Mouse (Mus musculus): ENCODE data around the gene Wnk4. TPM values are rescaled to one million over a fixed set of nuclear protein-coding genes. Genes with fewer than 3 reads are reported as not detected.

Wnk4 gene
- polyA plus RNA-seq, 1 experiment from 2014 or later: 2.2 TPM

GRCm38 (mm10) chr11:101265906-101266305 is 5.5 kb downstream of the Wnk4 start:
- Histone ChIP-seq H3K4me3 (ENCODE audit: low read depth, low read length) (no peak overlapping the region), H3K27ac (ENCODE audit: low read depth) (no peak overlapping the region), H3K4me1 (ENCODE audit: insufficient read depth) (peaks cover 25% of the 10 kb centered on the region), H3K9ac (replicated peaks) (no peak overlapping the region), H3K4me2 (ENCODE audit: low read depth, low read length) (no peak overlapping the region), H3K27me3 (ENCODE audit: insufficient read depth, low read length) (peaks cover 42% of the 10 kb centered on the region), H3K9me3 (ENCODE audit: low read length) (no peaks in the 10 kb centered on the region), H3K36me3 (replicated peaks; ENCODE audit: insufficient read depth, low read length) (no peaks in the 10 kb centered on the region)
- ATAC-seq (no peak), DNase-seq (no peak)
- WGBS (ENCODE audit: insufficient replicate concordance): 49% methylated on average over 6 of the region's 6 CpGs
- TF ChIP-seq CTCF (IDR thresholded peaks at IDR 0.05; ENCODE audit: low read depth) (no peak), EP300 (IDR thresholded peaks at IDR 0.05; ENCODE audit: low read depth) (no peak)

DNA sequence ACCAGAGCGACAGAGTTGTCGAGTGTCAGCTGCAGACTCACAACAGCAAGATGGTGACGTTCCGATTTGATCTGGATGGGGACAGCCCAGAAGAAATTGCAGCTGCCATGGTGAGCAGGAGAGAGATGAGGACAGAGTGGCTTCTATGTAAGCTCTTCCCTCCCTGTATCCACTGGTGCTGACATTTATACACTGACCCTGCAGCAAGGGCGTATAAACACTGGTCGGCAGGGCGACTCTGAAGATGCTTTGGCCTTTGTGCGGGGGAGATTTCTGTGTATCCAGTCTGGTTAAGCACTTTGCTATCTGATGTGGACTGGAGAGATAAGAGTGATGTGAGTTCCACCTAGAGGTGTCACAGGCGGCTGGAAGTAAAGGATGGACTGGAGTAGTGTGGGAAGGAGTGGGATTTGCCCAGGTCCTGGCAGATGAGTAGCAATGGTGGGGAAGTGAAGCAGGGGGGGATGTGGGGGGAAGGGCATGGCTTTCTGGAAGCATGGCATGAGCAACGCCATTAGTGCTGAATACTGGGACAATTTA is 9.3 kb downstream of the Wnk4 start:
- no peak overlapping the region for H3K4me2 ChIP-seq (ENCODE audit: low read depth, low read length)
- H3K4me1 ChIP-seq (ENCODE audit: insufficient read depth): peaks cover 8% of the 10 kb centered on the region; the same call in 1 of the 2 replicates
- 22% methylated on average over 10 of the region's 10 CpGs for WGBS (ENCODE audit: insufficient replicate concordance)
- no peak for DNase-seq
- H3K36me3 ChIP-seq (replicated peaks; ENCODE audit: insufficient read depth, low read length): no peaks in the 10 kb centered on the region
- no peaks in the 10 kb centered on the region for H3K9me3 ChIP-seq (ENCODE audit: low read length)
- no peak overlapping the region for H3K9ac ChIP-seq (replicated peaks)
- H3K4me3 ChIP-seq (ENCODE audit: low read depth, low read length): no peak overlapping the region
- peaks cover 16% of the 10 kb centered on the region for H3K27me3 ChIP-seq (ENCODE audit: insufficient read depth, low read length)
- TF ChIP-seq CTCF (IDR thresholded peaks at IDR 0.05; ENCODE audit: low read depth) (no peak), EP300 (IDR thresholded peaks at IDR 0.05; ENCODE audit: low read depth) (no peak)
- H3K27ac ChIP-seq (ENCODE audit: low read depth): no peak overlapping the region
- ATAC-seq: peak; percentile 54

GRCm38 (mm10) chr11:101272446-101272845 is 12.1 kb downstream of the Wnk4 start:
- Histone ChIP-seq H3K27ac (ENCODE audit: low read depth) (no peak overlapping the region), H3K27me3 (ENCODE audit: insufficient read depth, low read length) (no peaks in the 10 kb centered on the region), H3K4me1 (ENCODE audit: insufficient read depth) (peaks cover 13% of the 10 kb centered on the region), H3K4me3 (ENCODE audit: low read depth, low read length) (no peak overlapping the region), H3K9ac (replicated peaks) (no peak overlapping the region), H3K36me3 (replicated peaks; ENCODE audit: insufficient read depth, low read length) (no peaks in the 10 kb centered on the region; the same call in 1 of the 2 replicates), H3K4me2 (ENCODE audit: low read depth, low read length) (no peak overlapping the region), H3K9me3 (ENCODE audit: low read length) (no peaks in the 10 kb centered on the region)
- 84% methylated on average over 3 of the region's 3 CpGs for WGBS (ENCODE audit: insufficient replicate concordance)
- DNase-seq: no peak
- ATAC-seq: no peak
- TF ChIP-seq EP300 (IDR thresholded peaks at IDR 0.05; ENCODE audit: low read depth) (no peak), CTCF (IDR thresholded peaks at IDR 0.05; ENCODE audit: low read depth) (no peak)

DNA sequence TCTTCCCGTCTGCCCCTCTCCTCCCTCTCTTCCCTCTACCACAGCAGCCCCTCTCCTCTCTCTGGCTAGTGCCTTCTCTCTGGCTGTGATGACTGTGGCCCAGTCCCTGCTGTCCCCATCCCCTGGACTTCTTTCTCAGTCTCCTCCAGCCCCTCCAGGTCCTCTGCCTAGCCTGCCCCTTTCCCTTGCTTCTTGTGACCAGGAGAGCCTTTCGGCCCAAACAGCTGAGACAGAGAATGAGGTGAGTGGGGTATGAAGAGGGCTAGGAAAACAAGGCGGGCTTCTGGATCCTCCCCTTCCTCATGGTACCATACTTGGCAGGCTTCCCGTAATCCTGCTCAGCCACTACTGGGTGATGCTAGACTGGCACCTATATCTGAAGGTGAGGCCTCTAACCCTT is 14.9 kb downstream of the Wnk4 start:
- no peak overlapping the region for H3K4me3 ChIP-seq (ENCODE audit: low read depth, low read length)
- H3K9ac ChIP-seq (replicated peaks): no peak overlapping the region
- no peaks in the 10 kb centered on the region for H3K9me3 ChIP-seq (ENCODE audit: low read length)
- ATAC-seq (no peak), DNase-seq (no peak)
- no peak overlapping the region for H3K4me2 ChIP-seq (ENCODE audit: low read depth, low read length)
- WGBS (ENCODE audit: insufficient replicate concordance): 71% methylated on average over 4 of the region's 4 CpGs
- peaks cover 23% of the 10 kb centered on the region for H3K4me1 ChIP-seq (ENCODE audit: insufficient read depth)
- no peaks in the 10 kb centered on the region; the same call in 1 of the 2 replicates for H3K36me3 ChIP-seq (replicated peaks; ENCODE audit: insufficient read depth, low read length)
- no peak for TF ChIP-seq CTCF (IDR thresholded peaks at IDR 0.05; ENCODE audit: low read depth)
- TF ChIP-seq EP300 (IDR thresholded peaks at IDR 0.05; ENCODE audit: low read depth): no peak
- no peak overlapping the region for H3K27ac ChIP-seq (ENCODE audit: low read depth)
- H3K27me3 ChIP-seq (ENCODE audit: insufficient read depth, low read length): no peaks in the 10 kb centered on the region

DNA sequence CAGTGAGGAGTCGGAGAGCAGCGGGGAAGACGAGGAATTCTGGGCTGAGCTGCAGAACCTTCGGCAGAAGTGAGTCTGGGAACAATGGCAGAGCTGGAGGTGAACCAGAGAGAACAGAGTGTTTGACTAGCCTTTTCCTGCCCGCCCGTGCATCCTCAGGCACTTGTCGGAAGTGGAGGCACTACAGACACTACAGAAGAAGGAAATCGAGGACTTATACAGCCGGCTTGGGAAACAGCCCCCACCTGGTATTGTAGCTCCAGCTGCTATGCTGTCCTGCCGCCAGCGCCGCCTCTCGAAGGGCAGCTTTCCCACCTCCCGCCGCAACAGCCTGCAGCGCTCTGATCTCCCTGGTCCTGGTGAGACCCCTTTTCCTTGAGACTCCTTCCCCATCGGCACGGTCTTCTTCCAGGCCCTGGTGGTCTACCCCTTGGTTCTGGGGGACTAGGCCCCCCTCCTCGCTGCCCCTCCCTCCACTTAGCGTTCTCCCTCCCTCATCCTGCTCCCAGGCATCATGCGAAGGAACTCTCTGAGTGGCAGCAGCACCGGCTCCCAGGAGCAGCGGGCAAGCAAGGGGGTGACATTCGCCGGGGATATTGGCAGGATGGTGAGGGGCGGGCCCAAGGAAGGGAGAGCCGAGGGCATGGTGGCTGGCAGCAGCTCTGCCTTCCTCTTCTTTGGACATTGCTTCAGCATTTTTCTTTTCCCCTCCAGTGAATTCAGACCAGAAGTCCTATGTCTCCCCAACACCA is 16.1 kb downstream of the Wnk4 start:
- no peak overlapping the region for H3K27ac ChIP-seq (ENCODE audit: low read depth)
- DNase-seq (no peak), ATAC-seq (no peak)
- H3K4me3 ChIP-seq (ENCODE audit: low read depth, low read length): no peak overlapping the region
- 60% methylated on average over 26 of the region's 27 CpGs for WGBS (ENCODE audit: insufficient replicate concordance)
- no peak for TF ChIP-seq EP300 (IDR thresholded peaks at IDR 0.05; ENCODE audit: low read depth)
- no peak for TF ChIP-seq CTCF (IDR thresholded peaks at IDR 0.05; ENCODE audit: low read depth)
- H3K36me3 ChIP-seq (replicated peaks; ENCODE audit: insufficient read depth, low read length): no peaks in the 10 kb centered on the region; the same call in 1 of the 2 replicates
- H3K4me2 ChIP-seq (ENCODE audit: low read depth, low read length): 0 out of 2 replicates have a peak overlapping the region, but pooled peaks have one; percentile 83
- no peaks in the 10 kb centered on the region for H3K27me3 ChIP-seq (ENCODE audit: insufficient read depth, low read length)
- no peak overlapping the region for H3K9ac ChIP-seq (replicated peaks)
- no peaks in the 10 kb centered on the region for H3K9me3 ChIP-seq (ENCODE audit: low read length)
- H3K4me1 ChIP-seq (ENCODE audit: insufficient read depth): peaks cover 23% of the 10 kb centered on the region

- 0 out of 2 replicates have a peak overlapping the region, but pooled peaks have one; percentile 7 for H3K27ac ChIP-seq (ENCODE audit: low read depth)
- H3K9me3 ChIP-seq (ENCODE audit: low read length): no peaks in the 10 kb centered on the region
- no peaks in the 10 kb centered on the region; the same call in 1 of the 2 replicates for H3K36me3 ChIP-seq (replicated peaks; ENCODE audit: insufficient read depth, low read length)
- peak overlapping the region; percentile 83 for H3K4me2 ChIP-seq (ENCODE audit: low read depth, low read length)
- peaks cover 23% of the 10 kb centered on the region for H3K4me1 ChIP-seq (ENCODE audit: insufficient read depth)
- WGBS (ENCODE audit: insufficient replicate concordance): 38% methylated on average over 12 of the region's 12 CpGs
- TF ChIP-seq EP300 (IDR thresholded peaks at IDR 0.05; ENCODE audit: low read depth) (no peak), CTCF (IDR thresholded peaks at IDR 0.05; ENCODE audit: low read depth) (no peak)
- peak overlapping the region; percentile 85 for H3K4me3 ChIP-seq (ENCODE audit: low read depth, low read length)
- no peaks in the 10 kb centered on the region for H3K27me3 ChIP-seq (ENCODE audit: insufficient read depth, low read length)
- ATAC-seq: no peak
- peak overlapping the region; percentile 77 for H3K9ac ChIP-seq (replicated peaks)
- no peak for DNase-seq
Measured at GRCm38 (mm10) chr11:101277381-101278222, 17.2 kb downstream of the Wnk4 start.

All from liver, postnatal 0 days (tissue).